Comparison of ENCODE assay signal across 9 mouse cellular contexts in genomic region chr1:118976596-118976995, GRCm38 (mm10).
DNase-seq lines count a peak whose midpoint lies in the region; ATAC-seq and TF ChIP-seq lines count a peak whose summit lies in the region.
"Had no signal": no experiment of that assay in that cellular context is flagged by ENCODE, and none has a peak within 500 bp of the region (broad histone marks: within the 10 kb centered on the region; RNA-seq: fewer than 3 reads in every experiment).

No protein-coding gene starts in this region.

- peaks cover 10% of the 10 kb centered on the region; the same call in 1 of the 2 replicates for H3K4me1 ChIP-seq in midbrain, embryonic 14.5 days (ENCODE audit: control insufficient read depth, insufficient read depth, low read length)
- H3K4me1 ChIP-seq in midbrain, embryonic 15.5 days: peaks cover 6% of the 10 kb centered on the region
- peaks cover 19% of the 10 kb centered on the region for H3K4me1 ChIP-seq in embryonic fibroblast, embryonic 13.5 days (ENCODE audit: control insufficient read depth, insufficient read depth, low read length)
- H3K4me1 ChIP-seq in heart, embryonic 12.5 days (replicated peaks): peaks cover 32% of the 10 kb centered on the region
- H3K4me1 ChIP-seq: liver, embryonic 15.5 days had no signal

- DNase-seq in midbrain, embryonic 14.5 days: peak; percentile 48
- peak; percentile 30 to 50 for DNase-seq in layer of hippocampus, postnatal 36 days
- peak; percentile 82 for DNase-seq in ovary, postnatal 36 days (ENCODE audit: low spot score)
- DNase-seq in thymus, adult 18-20 months: no peak
- DNase-seq in spleen, postnatal 36 days (ENCODE audit: low spot score in 2 of 2): no peak

- ATAC-seq in midbrain, embryonic 14.5 days (ENCODE audit: low FRiP score, low TSS enrichment): no peak
- ATAC-seq in midbrain, embryonic 15.5 days (replicated peaks): no peak
- ATAC-seq in heart, embryonic 12.5 days (ENCODE audit: insufficient number of reproducible peaks, low FRiP score): peak; percentile 80

- no peak overlapping the region for H3K4me3 ChIP-seq in midbrain, embryonic 14.5 days (replicated peaks; ENCODE audit: low read depth, low read length)
- H3K4me3 ChIP-seq in midbrain, embryonic 15.5 days: no peak overlapping the region
- no peak overlapping the region for H3K4me3 ChIP-seq in embryonic fibroblast, embryonic 13.5 days (ENCODE audit: insufficient read depth, low read length)
- H3K4me3 ChIP-seq in heart, embryonic 12.5 days: no peak overlapping the region
- H3K4me3 ChIP-seq: liver, embryonic 15.5 days had no signal

- no peak for TF ChIP-seq POLR2A in embryonic fibroblast, embryonic 13.5 days (IDR thresholded peaks at IDR 0.05; ENCODE audit: low read depth, low read length)

- 77% methylated on average over 9 of the region's 9 CpGs for WGBS in midbrain, embryonic 14.5 days
- 67% methylated on average over 9 of the region's 9 CpGs for WGBS in midbrain, embryonic 15.5 days
- 46% methylated on average over 9 of the region's 9 CpGs for WGBS in heart, embryonic 12.5 days

- H3K27me3 ChIP-seq in midbrain, embryonic 14.5 days (ENCODE audit: control insufficient read depth, insufficient read depth, low read length): no peaks in the 10 kb centered on the region
- no peaks in the 10 kb centered on the region for H3K27me3 ChIP-seq in midbrain, embryonic 15.5 days (replicated peaks)
- H3K27me3 ChIP-seq in heart, embryonic 12.5 days (replicated peaks): no peaks in the 10 kb centered on the region
- H3K27me3 ChIP-seq: liver, embryonic 15.5 days had no signal

- no peak for TF ChIP-seq CTCF in embryonic fibroblast, embryonic 13.5 days (IDR thresholded peaks at IDR 0.05; ENCODE audit: borderline replicate concordance, insufficient read depth, low read length)

- H3K36me3 ChIP-seq in midbrain, embryonic 14.5 days (ENCODE audit: control insufficient read depth, insufficient read depth, low read length): no peaks in the 10 kb centered on the region
- no peaks in the 10 kb centered on the region for H3K36me3 ChIP-seq in midbrain, embryonic 15.5 days (replicated peaks)
- H3K36me3 ChIP-seq in heart, embryonic 12.5 days: no peaks in the 10 kb centered on the region
- H3K36me3 ChIP-seq: liver, embryonic 15.5 days had no signal

- H3K4me2 ChIP-seq in midbrain, embryonic 14.5 days (ENCODE audit: low read length): no peak overlapping the region
- H3K4me2 ChIP-seq in midbrain, embryonic 15.5 days: no peak overlapping the region
- no peak overlapping the region for H3K4me2 ChIP-seq in heart, embryonic 12.5 days
- H3K4me2 ChIP-seq: liver, embryonic 15.5 days had no signal

- no peak overlapping the region for H3K27ac ChIP-seq in midbrain, embryonic 14.5 days (replicated peaks; ENCODE audit: low read depth, low read length)
- no peak overlapping the region for H3K27ac ChIP-seq in midbrain, embryonic 15.5 days
- peak overlapping the region; percentile 75 for H3K27ac ChIP-seq in embryonic fibroblast, embryonic 13.5 days (ENCODE audit: insufficient read depth, low read length)
- H3K27ac ChIP-seq in heart, embryonic 12.5 days (ENCODE audit: poor library complexity, severe bottlenecking): no peak overlapping the region
- H3K27ac ChIP-seq: liver, embryonic 15.5 days had no signal

- H3K9ac ChIP-seq in midbrain, embryonic 14.5 days (replicated peaks; ENCODE audit: low read length): no peak overlapping the region
- H3K9ac ChIP-seq in midbrain, embryonic 15.5 days: no peak overlapping the region
- H3K9ac ChIP-seq in heart, embryonic 12.5 days: no peak overlapping the region
- H3K9ac ChIP-seq: liver, embryonic 15.5 days had no signal

- H3K9me3 ChIP-seq in midbrain, embryonic 14.5 days (ENCODE audit: control insufficient read depth, low read length): no peaks in the 10 kb centered on the region
- no peaks in the 10 kb centered on the region for H3K9me3 ChIP-seq in midbrain, embryonic 15.5 days
- H3K9me3 ChIP-seq in heart, embryonic 12.5 days (replicated peaks): no peaks in the 10 kb centered on the region
- H3K9me3 ChIP-seq: liver, embryonic 15.5 days had no signal

Comparison
In these comparisons a context has a peak if more than half of its experiments do, and no peak if none do; other contexts are left out.
1. DNase-seq: peak in midbrain, embryonic 14.5 days (single experiment), layer of hippocampus, postnatal 36 days (2 of 2) and ovary, postnatal 36 days (single experiment); none in thymus, adult 18-20 months (0 of 2) and spleen, postnatal 36 days (0 of 2).